Mouse (Mus musculus): ENCODE measurements at regions not wholly inside any gene's neighbourhood (a gene's known extent, or its start where the extent isn't known, plus 50 kb on each side); places are given as distances from the start of the nearest gene placed in this dataset.

- intact Hi-C loops (cut with DNase I): no loop called here
- DNase-seq (ENCODE audit: extremely low spot score in 1 of 2, low spot score in 2 of 2): no peak
These were observed 311.2 kb upstream of the Cdh11 start for GRCm38 (mm10) chr8:103096496-103097092.

DNA sequence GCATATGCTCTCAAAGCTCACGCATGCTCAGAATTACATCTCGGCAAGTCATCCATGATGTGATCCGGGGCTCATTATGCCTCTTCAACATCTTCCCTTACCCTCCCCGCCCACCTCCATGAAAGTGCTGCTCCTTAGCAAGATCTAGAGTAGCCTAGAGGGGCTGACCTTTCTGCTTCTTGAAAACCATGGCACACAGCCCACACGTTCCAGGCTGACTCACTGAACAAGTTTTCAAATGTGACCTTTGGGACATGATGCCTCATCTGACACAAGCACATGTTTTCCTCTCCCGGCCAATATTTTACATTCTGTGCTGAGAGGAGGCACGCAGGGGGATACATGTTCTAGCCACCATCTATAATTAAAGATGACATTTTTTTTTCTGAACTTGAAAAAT is 340.1 kb upstream of the Cdh11 start:
- DNase-seq (ENCODE audit: extremely low spot score in 1 of 2, low spot score in 2 of 2): peak in 1 of 2 experiments; percentile 18
- intact Hi-C loops (cut with DNase I): no loop called here

DNA sequence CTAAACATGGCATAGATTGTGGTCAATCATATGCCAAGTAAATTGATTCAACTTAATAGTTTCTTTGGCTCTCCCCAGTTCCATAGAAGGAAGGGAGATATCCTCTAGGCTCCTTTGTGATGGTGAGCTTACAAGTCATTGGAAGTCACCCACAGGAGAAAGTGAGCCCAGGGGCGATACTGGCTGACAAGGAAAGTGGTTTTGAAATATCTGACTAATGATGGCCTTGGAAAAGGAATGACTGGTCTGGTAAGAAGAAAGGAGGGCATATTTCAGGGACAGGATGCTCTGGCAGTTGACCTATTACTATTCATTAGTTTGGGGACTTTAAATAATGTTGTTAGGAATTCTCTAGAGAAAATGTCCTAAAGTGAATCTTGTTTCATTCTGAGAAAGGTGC is 352.7 kb upstream of the Cdh11 start:
- no peak for DNase-seq (ENCODE audit: extremely low spot score in 1 of 2, low spot score in 2 of 2)
- intact Hi-C loops (cut with DNase I): no loop called here

GRCm38 (mm10) chr8:103144835-103145234 is 359.4 kb upstream of the Cdh11 start:
- intact Hi-C loops (cut with DNase I): no loop called here
- DNase-seq (ENCODE audit: extremely low spot score in 1 of 2, low spot score in 2 of 2): no peak

DNA sequence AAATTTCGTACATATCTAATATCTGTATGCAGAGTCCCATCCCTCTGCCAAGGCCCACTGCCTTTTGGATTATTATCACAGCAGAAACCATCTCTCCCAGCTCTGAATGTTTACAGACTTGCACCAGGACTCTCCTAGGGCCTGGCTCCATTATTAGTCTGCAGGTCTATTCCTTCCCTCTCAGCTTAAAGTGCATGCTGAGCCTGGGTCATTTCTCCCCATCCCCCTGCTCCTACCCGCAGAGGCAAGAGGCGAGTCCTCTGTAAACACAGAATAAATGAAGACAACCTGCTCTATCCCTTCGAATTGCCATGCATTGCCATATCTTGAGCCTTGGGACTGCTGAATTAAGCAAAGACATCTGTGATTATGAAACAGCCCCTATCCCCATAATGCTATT is 362.6 kb upstream of the Cdh11 start:
- no peak for DNase-seq (ENCODE audit: extremely low spot score in 1 of 2, low spot score in 2 of 2)
- intact Hi-C loops (cut with DNase I): no loop called here

- DNase-seq (ENCODE audit: extremely low spot score in 1 of 2, low spot score in 2 of 2): peak in 1 of 2 experiments; percentile 1
- intact Hi-C loops (cut with DNase I): no loop called here
These were observed 363.0 kb upstream of the Cdh11 start for GRCm38 (mm10) chr8:103148447-103148846.

DNA sequence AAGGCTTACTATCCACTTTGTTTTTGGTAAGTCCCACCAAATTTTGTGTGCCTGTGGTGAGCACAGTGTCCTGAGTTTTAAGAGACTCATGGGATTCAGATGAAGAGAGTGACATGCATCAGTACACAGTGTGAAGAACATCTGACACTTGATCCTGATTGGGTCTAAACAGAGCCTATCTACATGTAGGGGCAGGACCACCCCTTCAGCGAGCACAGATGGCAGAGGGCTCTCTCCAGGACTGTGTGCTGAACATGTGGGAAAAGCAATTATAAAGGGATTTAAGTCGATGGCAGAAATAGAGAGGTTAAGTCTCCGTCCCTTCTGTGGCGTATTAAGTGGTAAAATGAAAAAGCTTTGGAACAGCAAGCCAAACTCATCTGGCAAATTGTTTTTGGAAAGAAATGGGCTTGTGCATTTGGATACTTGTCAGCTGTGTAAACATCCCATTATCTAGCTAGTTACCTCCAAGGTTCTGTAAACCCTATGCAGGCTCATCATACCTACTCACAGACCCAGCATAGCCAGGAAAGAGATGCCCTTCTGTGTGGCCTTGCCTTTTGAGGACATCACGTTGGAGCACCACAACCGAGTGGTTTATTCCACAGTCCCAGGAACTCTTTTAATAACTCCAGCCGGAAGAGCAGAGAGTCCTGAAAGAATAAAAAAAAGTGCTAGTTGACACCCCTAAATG is 381.3 kb upstream of the Cdh11 start:
- intact Hi-C loops (cut with DNase I): no loop called here

DNA sequence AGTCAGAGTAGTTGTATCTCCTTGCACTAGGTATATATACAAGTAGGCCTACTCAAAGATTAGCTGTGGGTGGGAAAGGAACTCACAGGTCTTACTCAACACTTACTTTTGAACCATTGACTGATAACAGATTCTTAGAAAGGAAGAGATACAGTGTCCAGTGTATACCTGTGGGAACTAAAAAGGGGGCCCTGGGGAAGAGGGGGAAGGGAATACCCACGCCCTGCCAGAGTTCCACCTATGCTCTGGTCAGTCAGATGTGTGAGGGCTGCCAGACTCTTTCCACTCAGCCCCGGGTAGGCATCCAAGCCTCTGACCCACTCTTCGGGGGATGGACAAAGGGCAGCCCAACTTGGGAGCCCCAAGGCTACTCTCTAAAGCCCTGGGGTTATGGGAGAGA is 387.9 kb upstream of the Cdh11 start:
- no peak for DNase-seq (ENCODE audit: extremely low spot score in 1 of 2, low spot score in 2 of 2)
- intact Hi-C loops (cut with DNase I): no loop called here

More for the DNA sequence above, 381.3 kb upstream of the Cdh11 start:
- no peak for DNase-seq (ENCODE audit: extremely low spot score in 1 of 2, low spot score in 2 of 2)

DNA sequence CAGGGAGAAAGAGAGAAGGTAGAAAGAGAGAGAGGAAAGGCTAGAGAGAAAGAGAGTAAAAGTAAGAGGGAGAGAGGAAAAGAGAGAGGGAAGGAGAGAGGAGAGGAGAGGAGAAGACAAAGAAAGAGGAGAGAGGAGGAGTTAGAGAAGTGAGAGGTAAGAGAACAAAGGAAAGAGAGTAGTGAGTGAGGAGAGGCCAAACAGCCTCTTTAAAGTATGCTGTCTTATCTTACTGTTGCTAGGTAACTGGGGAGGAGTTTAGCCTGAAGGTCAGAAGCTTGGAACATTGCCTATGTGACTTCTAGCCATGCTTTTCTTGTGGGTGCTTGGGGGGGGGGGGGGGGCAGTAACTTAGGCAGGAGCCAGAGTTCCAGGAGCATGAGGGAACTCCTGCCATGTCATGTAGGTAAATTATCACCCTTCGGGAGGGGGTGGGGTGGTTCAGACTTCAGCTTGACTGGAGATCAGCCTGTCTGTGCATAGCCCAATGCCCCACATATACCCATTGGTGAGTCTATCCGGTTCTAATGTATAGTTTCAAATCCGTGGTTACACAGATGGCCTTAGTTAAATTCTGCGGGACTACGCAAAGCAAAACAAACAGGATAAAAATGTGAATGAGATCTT is 388.5 kb upstream of the Cdh11 start:
- intact Hi-C loops (cut with DNase I): no loop called here
- no peak for DNase-seq (ENCODE audit: extremely low spot score in 1 of 2, low spot score in 2 of 2)

DNA sequence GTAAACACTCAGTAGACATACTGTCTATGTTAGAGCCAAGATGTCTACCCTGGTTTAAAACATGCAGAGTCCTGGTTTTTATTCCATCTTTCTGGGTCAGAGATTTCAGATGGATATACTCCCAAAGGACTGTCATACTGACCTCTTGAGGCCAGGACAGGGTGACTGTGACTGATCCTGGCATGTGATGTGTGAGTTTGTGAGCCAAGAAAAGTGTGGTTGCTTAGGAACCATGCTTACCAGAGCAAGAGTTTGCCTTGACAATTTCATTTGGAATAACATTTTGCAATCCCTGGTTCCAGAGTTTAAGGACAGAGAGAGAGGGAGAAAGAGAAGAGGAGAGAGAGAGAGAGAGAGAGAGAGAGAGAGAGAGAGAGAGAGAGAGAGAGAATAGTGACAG is 395.2 kb upstream of the Cdh11 start:
- no peak for DNase-seq (ENCODE audit: extremely low spot score in 1 of 2, low spot score in 2 of 2)
- intact Hi-C loops (cut with DNase I): no loop called here

DNA sequence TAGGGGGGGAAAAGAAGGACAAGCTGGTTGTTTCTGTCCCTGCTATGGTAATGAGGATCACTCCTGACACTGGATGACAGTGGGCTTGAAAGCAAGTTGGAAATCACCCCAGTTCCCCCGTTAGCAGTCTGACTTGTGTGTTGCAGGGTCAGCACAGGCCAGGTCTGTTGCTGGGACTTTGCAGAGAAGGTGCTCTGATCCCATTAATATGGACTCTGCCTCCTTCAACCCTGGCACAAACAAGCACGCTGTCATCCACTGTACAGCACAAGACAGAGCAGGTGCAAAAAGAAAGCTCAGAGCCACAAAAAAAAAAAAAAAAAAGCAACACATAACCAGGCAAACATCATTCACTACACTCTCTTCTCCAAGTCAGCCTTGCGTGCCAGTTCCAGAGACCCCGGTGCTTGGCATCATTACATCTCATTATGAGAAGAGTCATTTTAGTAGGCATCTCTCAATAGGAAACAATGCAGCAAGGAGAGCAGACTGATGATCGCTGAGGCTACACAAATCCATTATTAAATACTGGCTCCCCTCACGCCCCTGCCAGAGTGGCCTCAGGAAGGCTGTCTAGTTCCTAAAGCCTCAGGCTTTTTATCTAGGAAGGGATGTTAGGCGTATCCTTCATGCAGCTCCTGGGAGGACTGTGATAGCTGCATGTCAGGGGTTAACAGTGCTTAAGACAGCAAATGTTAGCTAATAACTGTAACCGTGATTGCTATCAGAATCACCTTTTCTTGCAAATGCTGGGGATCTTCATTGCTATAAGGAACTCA is 403.5 kb upstream of the Cdh11 start:
- DNase-seq (ENCODE audit: extremely low spot score in 1 of 2, low spot score in 2 of 2): no peak
- intact Hi-C loops (cut with DNase I): no loop called here

DNA sequence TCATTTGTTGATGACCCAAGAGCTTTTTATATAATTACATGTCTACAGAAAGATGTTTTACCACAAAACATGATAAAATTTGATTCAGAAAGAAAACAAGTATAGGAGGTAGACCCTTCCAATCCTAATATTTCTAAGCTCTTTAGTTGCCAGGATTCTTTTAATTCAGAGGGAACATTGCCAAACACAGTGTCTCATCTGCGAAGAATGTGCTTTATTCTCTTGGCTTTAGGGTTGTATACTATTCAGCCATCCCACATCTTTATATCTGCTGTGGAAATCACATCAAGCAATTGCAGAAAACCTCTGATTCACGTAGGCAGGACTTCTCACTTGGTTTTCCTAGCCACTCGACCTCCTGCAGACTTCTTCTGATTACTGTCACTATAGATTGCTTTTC is 412.8 kb upstream of the Cdh11 start:
- intact Hi-C loops (cut with DNase I): no loop called here
- no peak for DNase-seq (ENCODE audit: extremely low spot score in 1 of 2, low spot score in 2 of 2)

DNA sequence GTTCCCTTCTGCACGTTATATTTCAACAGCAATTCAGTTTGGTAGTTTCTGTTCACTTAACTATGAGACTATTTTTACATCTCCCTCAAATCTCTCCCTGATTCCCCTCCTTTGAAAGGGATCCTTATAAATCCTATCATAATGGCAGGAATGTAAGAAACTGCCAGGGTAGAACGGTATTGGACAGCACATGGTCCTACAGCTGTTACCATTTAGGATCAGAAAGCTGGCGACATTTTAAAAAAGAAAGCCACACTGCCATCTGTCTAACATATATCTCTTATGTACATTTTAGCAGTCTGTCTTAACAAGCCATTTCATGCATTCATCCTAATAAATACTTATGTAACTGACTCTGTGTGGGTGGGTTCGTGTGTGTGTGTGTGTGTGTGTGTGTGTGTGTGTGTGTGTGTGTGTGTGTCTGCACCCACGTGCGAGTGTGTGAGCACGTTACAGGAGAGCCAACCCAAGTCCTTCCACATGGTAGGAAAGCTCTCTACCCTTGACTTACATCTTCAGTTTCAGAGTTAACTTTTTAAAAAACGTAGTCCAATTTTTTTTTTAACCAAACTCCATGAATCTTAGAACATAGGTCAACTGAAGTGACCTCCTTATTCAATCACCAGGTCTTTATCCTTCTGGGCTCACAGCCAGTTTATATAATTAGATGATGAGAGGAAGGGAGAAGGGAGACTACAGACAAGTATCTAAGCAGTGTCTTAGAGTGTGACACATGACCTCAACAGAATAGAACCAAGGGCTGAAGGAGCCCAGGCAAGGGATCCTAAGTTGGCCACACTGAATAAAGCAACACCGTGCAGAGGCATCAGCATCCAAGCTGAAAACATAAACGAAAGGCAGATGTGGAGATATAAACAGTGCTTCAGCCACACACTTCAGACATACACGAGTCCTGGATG is 414.5 kb upstream of the Cdh11 start:
- intact Hi-C loops (cut with DNase I): no loop called here
- no peak for DNase-seq (ENCODE audit: extremely low spot score in 1 of 2, low spot score in 2 of 2)

GRCm38 (mm10) chr8:103203710-103204109 is 418.3 kb upstream of the Cdh11 start:
- intact Hi-C loops (cut with DNase I): no loop called here
- no peak for DNase-seq (ENCODE audit: extremely low spot score in 1 of 2, low spot score in 2 of 2)

- intact Hi-C loops (cut with DNase I): no loop called here
- no peak for DNase-seq (ENCODE audit: extremely low spot score in 1 of 2, low spot score in 2 of 2)
These were observed 429.2 kb upstream of the Cdh11 start for GRCm38 (mm10) chr8:103214606-103215005.

DNA sequence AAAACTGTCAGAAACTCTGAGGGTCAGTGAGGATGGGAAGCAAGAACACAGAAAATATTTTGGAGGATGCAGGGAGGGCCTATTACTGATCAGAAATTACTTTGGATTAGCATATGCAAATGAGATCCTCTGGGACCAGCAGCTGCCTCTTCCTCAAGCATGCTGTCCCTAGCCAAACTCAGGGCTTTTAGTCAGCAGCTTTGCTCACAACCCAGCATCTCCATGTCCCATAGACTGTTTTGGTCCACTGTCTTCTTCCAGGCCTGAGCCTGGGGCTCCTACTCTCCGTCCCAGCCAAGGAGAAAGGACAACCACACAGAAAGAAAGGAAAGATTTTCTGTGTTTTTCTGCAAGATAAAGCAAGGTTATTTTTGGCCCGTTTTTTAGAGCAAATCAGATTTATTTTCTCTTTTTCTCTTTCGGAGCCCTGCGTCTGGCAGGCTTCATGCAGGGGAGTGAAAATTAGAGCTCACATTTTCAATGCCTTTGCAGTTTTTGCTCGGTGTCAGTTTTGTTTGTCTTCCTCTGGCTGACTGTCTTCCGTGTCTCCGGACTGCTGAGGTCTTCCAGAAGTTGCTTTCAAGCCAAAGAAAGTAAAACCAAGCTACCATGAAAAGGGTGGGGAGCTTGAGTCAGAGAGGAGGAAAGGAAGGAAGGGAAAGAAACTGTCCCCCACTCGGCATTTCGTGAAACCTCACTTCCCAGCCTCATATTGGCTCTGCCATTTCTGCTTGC is 445.5 kb upstream of the Cdh11 start:
- intact Hi-C loops (cut with DNase I): no loop called here
- DNase-seq (ENCODE audit: extremely low spot score in 1 of 2, low spot score in 2 of 2): no peak

DNA sequence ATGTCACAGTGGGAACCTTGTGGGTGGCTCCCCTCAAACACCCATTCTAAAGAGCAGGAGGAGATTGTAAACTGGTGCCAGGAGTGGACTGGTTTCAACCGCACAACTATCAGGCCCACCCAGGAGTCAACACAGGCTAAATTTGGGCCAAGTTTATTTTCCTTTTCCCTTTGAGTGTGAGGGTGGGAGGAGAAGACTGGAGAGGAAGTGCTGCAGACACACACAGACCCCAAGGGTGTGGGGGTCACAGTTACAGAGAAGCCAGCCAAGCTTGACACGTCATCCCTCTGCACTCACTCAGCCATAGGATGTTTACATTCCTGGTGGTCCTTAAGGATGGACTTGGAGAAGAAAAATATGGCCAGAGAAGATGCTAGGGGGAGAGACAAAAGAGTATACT is 448.9 kb upstream of the Cdh11 start:
- peak in 1 of 2 experiments; percentile 39 for DNase-seq (ENCODE audit: extremely low spot score in 1 of 2, low spot score in 2 of 2)
- intact Hi-C loops (cut with DNase I): no loop called here

GRCm38 (mm10) chr8:103235614-103236013 is 450.2 kb upstream of the Cdh11 start:
- peak in 1 of 2 experiments; percentile 50 for DNase-seq (ENCODE audit: extremely low spot score in 1 of 2, low spot score in 2 of 2)
- intact Hi-C loops (cut with DNase I): no loop called here
